Mouse (Mus musculus): ENCODE results near the gene Myo5c.

Gene Myo5c

DNA sequence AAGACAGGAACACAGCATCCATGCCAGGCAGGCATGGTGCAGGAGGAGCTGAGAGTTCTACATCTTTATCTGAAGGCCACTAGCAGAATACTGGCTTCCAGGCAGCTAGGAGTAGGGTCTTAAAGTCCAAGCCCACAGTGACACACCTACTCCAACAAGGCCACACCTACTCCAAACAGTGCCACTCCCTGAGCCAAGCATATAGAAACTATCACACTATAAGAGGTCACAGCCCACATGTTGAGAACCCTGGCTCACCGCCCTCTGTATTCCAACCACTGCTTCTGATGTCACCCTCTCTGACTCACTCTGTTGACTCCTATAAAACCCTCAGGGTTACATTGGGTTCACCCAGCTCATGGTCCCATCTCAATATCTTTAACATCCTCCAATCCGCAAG is 86.4 kb downstream of the Myo5c start:
- DNase-seq (ENCODE audit: inconsistent age in 2 of 2, low spot score in 1 of 2), result peak; percentile 56 to 80

DNA sequence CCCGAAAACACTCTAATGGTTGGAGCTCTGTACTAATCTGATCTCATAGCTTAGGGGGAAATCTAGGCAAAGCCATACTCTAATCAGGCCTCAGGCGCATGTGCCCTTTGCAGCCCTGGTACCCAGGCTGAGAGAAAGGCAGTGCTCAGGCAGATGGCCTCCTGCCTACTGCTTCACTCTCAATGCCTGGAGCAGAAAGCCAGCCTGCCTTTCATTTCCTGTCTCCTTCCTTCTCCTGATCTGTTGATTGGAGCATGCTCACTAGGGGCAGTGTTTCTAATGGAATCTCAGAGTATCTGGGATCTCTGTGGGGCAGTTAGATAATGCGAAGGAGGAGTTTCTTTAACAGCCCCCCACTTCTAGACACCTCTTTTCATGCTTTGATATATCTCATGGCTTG is 87.5 kb downstream of the Myo5c start:
- DNase-seq (ENCODE audit: inconsistent age in 2 of 2, low spot score in 1 of 2), result peak in 1 of 2 experiments; percentile 71

DNA sequence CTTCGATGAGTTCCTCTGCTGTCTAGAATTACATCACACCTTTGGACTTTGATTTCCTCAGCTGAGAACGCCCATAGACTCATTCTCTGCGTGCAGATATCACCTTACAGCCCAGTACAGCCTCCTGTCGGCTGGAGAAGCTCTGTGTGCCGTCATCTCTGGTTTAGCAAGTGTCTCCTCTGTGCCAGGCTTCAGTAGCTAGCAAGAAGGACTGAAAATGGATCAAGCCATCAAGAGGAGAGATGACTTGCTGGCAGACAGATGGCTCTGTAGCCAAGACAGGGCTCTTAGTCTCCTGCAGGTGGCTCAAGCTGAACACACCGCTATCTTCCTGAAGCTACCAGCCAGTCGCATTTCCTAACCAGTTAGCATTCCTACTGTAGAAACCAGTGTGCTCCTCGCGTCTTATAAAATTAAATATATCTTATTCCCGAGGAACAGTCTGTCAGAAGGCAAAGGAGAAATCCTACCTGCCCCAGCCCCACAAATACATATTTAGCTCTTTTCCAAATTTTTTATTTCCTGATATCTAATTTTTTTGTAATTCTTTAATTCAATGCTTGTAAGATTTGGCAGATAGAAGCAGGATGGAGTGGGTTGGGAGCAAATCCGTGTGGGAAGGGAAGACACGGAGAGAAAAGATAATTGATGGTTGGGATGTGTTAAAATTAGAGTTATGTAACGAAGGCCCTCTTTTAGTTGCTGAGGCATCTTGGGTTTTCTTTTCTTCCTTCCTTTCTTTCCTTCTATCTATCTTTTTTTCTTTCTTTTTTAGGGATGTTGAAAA is 90.5 kb downstream of the Myo5c start:
- no peak for DNase-seq (ENCODE audit: inconsistent age in 2 of 2, low spot score in 1 of 2)

DNA sequence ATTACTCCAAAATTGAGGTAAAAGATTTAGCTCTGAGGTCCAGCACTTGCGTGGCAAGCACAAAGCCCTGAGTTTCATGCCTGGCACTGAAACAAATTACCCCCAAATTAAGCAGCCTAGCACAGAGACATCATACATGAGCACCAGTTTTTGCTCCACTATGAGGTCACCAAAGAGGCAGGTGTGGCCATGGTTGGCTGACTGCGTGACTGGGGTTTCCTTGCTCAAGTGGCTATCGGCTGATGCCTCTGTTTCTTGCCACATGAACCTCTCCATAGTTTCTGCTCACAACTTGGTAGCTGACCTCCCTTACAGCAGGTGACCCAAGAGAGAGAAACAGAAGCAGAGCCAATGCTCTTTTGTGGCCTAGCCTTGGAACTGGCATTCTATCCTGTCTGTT is 96.2 kb downstream of the Myo5c start:
- no peak for DNase-seq (ENCODE audit: inconsistent age in 2 of 2, low spot score in 1 of 2)

DNA sequence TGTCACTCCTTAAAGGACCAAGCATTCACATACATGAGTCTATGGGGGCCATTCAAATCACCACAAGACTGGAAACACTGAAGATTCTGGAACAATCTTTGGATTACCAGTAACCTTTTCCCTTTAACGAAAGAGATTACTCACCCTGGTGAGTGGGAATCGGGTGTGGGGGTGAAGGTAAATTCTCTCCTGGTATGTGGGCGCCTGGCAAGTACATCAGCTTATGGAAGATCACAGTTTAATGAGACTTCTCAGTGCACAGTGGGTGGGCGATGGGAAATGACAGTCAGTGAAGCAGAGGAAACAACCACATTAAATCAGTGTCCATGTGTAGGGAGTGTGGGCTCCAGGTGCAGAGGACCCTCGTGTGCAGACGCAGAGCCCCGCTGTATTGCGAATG is 99.0 kb downstream of the Myo5c start:
- no peak for DNase-seq (ENCODE audit: inconsistent age in 2 of 2, low spot score in 1 of 2)

DNA sequence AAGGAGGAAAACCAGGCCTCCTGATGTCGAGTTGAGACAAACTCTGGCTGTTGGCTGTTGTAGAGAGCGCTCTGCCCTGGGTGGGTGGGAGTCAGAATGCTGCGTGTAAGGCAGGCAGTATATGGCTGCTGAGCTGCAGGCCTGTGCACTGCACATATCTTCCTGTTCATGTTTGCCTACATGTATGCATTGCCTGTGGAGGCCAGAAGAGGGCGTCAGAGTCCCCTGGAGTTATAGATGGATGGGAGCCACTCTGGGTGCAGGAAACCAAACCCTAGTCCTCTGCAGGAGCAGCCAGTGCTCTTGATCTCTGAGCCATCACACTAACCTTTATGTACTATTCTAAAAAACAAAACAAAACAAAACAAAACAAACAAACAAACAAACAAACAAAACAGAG is 102.6 kb downstream of the Myo5c start:
- no peak for DNase-seq (ENCODE audit: inconsistent age in 2 of 2, low spot score in 1 of 2)

DNA sequence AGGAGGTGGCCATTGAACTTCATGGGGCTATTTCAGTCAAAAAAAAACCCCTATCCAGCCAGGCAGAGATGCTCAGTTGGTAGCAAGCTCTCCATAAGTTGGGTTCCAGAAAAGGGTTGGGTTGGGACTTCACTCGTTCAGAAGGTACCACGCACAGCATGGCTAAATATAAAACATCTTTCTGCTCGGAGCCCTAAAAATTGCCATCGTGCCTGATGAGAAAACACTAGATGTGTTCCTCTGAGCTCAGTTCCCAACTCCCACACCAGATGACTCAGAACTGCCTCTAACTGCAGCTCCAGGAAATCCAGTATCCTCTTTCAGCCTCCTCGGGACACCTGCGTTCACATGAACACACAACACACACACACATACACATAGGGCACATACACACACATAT is 106.2 kb downstream of the Myo5c start:
- no peak for DNase-seq (ENCODE audit: inconsistent age in 2 of 2, low spot score in 1 of 2)

DNA sequence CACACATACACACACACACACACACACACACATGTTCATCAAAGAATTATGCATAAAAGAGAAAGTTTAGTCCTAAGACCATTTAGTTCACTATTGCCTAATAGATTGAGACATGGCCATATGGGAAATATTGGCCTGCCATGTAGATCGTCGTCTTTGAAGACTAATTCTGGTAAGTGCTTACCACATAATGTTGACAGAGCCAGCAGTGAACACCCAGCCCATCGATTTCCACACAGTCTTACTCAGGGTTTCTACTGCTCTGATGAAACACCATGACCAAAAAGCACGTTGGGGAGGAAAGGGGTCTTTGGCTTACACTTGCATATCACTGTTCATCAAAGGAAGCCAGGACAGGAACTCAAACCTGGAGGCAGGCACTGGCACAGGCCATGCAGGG is 110.6 kb downstream of the Myo5c start:
- DNase-seq (ENCODE audit: inconsistent age in 2 of 2, low spot score in 1 of 2), result peak in 1 of 2 experiments; percentile 42

DNA sequence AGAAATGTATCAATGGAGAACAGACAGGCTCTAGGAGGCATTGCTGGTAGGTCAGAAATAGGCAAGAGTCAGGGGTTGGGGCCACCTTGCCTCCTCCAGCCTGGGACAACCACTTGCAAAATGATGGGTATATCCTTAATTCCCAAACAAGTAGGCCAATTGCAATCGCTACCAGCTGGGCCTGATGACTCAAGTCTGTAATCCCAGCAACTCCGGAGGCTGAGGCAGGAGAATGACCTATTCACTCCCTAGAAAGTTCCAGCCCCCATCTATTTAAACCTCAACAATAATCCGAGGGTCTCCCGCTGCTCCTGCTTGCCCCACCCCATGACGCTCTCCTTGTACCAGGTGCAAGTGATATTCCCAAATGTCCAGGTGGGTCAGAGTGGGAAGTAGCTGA is 115.6 kb downstream of the Myo5c start, which contains the start of gene Bcl2l10:
TSS of gene Bcl2l10 (plus strand) at position 301 of the 400 bp plus-strand sequence.
- no peak for DNase-seq (ENCODE audit: inconsistent age in 2 of 2, low spot score in 1 of 2)

DNA sequence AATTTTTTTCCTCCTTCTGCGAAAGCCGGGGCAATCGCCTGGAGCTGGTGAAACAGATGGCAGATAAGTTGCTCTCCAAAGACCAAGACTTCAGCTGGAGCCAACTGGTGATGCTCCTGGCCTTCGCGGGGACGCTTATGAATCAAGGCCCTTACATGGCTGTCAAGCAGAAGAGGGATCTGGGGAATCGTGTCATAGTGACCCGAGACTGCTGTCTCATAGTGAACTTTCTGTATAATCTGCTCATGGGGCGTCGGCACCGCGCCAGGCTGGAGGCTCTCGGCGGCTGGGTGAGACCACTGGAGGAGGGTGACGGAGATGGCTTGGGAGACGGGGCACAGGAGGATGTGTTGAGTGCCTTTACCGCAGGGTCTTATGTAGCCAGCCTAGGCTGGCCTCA is 116.2 kb downstream of the Myo5c start:
- DNase-seq (ENCODE audit: inconsistent age in 2 of 2, low spot score in 1 of 2), result peak in 1 of 2 experiments; percentile 51

DNA sequence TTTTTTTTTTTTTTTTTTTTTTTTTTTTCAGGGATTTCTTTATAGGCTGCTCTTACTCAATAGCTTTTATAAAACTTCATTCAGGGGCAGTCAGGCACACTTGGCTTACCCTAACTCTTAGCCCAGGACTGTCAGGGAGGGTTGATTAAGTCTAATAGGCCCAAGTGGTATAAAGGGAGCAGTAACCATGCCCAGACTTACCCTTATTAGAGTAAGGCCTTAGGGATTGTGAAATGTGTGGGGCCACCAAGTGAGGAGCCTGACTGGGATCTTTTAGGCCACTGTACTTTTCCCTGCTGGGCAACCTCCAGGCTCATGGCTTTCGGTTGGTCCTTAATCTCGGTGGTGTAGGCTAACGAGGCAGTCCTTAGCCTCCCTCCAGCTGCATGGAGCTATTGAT is 116.8 kb downstream of the Myo5c start:
- DNase-seq (ENCODE audit: inconsistent age in 2 of 2, low spot score in 1 of 2), result peak in 1 of 2 experiments; percentile 49

DNA sequence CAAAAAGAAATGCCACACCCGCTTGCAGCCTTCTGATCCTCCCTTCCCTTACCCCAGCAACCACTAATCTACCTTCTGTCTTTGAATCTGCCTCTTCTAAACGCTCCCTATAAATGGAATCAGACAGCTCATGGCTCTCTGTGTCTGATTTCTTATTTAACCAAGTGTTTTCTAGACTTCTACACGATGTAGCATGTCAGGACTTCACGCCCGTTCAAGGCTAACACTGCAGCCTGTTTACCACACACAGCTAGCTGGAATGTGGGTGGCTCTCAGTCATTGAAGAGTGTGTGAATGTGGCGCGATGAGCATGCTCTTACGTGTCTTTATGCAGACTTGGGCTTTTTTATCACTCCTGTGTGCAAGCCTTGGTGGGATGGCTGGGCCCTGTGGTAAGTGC is 121.3 kb downstream of the Myo5c start:
- no peak for DNase-seq (ENCODE audit: inconsistent age in 2 of 2, low spot score in 1 of 2)

Data from adrenal gland, adult (tissue).